20 mouse cellular contexts compared by ENCODE assay signal in the genomic region with DNA sequence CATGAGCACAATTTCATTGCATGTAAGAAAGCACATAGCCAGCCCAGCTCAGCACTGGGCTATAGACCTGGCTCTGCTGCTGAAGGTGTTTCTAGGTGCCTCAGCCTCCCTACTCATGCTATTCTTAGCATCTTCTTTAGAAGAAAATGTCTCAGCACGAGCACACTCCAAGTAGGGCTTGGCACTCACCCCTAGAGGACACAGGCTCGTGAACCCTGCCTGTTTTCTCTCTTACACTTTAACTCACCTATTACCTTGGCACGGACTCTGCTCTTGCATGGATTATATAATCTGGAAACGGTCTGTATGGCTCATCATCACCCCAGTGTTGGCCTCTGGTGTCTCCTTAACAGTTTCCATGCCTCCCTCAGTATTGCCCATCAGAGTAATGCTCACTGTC.
"Had no signal": no experiment of that assay in that cellular context is flagged by ENCODE, and none has a peak within 500 bp of the region (broad histone marks: within the 10 kb centered on the region; RNA-seq: fewer than 3 reads in every experiment).

No protein-coding gene starts in this region.

- H3K36me3 ChIP-seq: liver, embryonic 15.5 days; lung, embryonic 15.5 days; midbrain, embryonic 12.5 days; midbrain, embryonic 15.5 days; neural tube, embryonic 12.5 days; neural tube, embryonic 15.5 days had no signal

- H3K27me3 ChIP-seq: liver, embryonic 15.5 days; lung, embryonic 15.5 days; midbrain, embryonic 12.5 days; midbrain, embryonic 15.5 days; neural tube, embryonic 12.5 days; neural tube, embryonic 15.5 days had no signal

- ATAC-seq: hindbrain, postnatal 0 days; inflammation-experienced regulatory T-cells, adult 6 months; intestine, embryonic 16.5 days; midbrain, embryonic 15.5 days had no signal

- DNase-seq: layer of hippocampus, postnatal 36 days; lung, adult 18-20 months; lung, postnatal 10 days; lung, postnatal 36 days; right cerebral cortex, adult 18-20 months; right cerebral cortex, postnatal 14 days; right cerebral cortex, postnatal 4 days; thymus, postnatal 25 days had no signal

- H3K9ac ChIP-seq: liver, embryonic 15.5 days; lung, embryonic 15.5 days; midbrain, embryonic 12.5 days; midbrain, embryonic 15.5 days; neural tube, embryonic 12.5 days; neural tube, embryonic 15.5 days had no signal

- H3K4me3 ChIP-seq: left cerebral cortex, adult 2 months; liver, embryonic 15.5 days; lung, embryonic 15.5 days; megakaryocyte, embryonic 14.5 days; midbrain, embryonic 12.5 days; midbrain, embryonic 15.5 days; neural tube, embryonic 12.5 days; neural tube, embryonic 15.5 days had no signal

- H3K9me3 ChIP-seq: liver, embryonic 15.5 days; lung, embryonic 15.5 days; midbrain, embryonic 12.5 days; midbrain, embryonic 15.5 days; neural tube, embryonic 12.5 days; neural tube, embryonic 15.5 days had no signal

- H3K27ac ChIP-seq: hindbrain, postnatal 0 days; left cerebral cortex, adult 2 months; liver, embryonic 15.5 days; lung, embryonic 15.5 days; midbrain, embryonic 12.5 days; midbrain, embryonic 15.5 days; neural tube, embryonic 12.5 days; neural tube, embryonic 15.5 days had no signal

- H3K4me2 ChIP-seq: liver, embryonic 11.5 days; liver, embryonic 15.5 days; lung, embryonic 15.5 days; midbrain, embryonic 12.5 days; midbrain, embryonic 15.5 days; neural tube, embryonic 12.5 days; neural tube, embryonic 15.5 days had no signal

- H3K4me1 ChIP-seq: megakaryocyte, embryonic 14.5 days had no signal
